Mouse (Mus musculus) intestine, postnatal 0 days (tissue): ENCODE results near the gene Jarid2. TPM values are rescaled to one million over a fixed set of nuclear protein-coding genes. Genes with fewer than 3 reads are reported as not detected.

Source experiments
- ATAC-seq: fragments of 200-750 bp; cut with Nextera tagmentation; 2 replicates; pipeline ENCODE4 v1.8.0; 2017; ENCODE audit warnings: mild to moderate bottlenecking, moderate TSS enrichment, moderate library complexity
- H3K27ac ChIP-seq: fragments of 300-500 bp; sonication (generic); 2 replicates; pipeline ENCODE4 v1.5.1; 2014; ENCODE audit warnings: mild to moderate bottlenecking, low read depth, low read length, moderate library complexity
- H3K27me3 ChIP-seq: fragments of 300-500 bp; sonication (generic); replicated peaks from 2 replicates; pipeline ENCODE4 v1.6.1; 2014; ENCODE audit warnings: low read length, mixed read lengths; ENCODE audit not compliant: control insufficient read depth, insufficient read depth
- H3K36me3 ChIP-seq: fragments of 300-500 bp; sonication (generic); 2 replicates; pipeline ENCODE4 v1.6.1; 2014; ENCODE audit warnings: mild to moderate bottlenecking, moderate library complexity; ENCODE audit not compliant: control insufficient read depth, insufficient read depth
- H3K4me1 ChIP-seq: fragments of 300-500 bp; sonication (generic); replicated peaks from 2 replicates; pipeline ENCODE4 v1.6.1; 2014; ENCODE audit warnings: antibody characterized with exemption, low read length, mixed read lengths; ENCODE audit not compliant: control insufficient read depth, insufficient read depth
- H3K4me2 ChIP-seq: fragments of 300-500 bp; sonication (generic); replicated peaks from 2 replicates; pipeline ENCODE4 v1.6.1; 2014; ENCODE audit warnings: low read depth, mild to moderate bottlenecking, moderate library complexity
- H3K4me3 ChIP-seq: fragments of 300-500 bp; sonication (generic); 2 replicates; pipeline ENCODE4 v1.5.1; 2014; ENCODE audit warnings: low read depth, low read length
- H3K9ac ChIP-seq: fragments of 300-500 bp; sonication (generic); 2 replicates; pipeline ENCODE4 v1.6.1; 2014; ENCODE audit warnings: mild to moderate bottlenecking, low read depth, low read length
- H3K9me3 ChIP-seq: fragments of 300-500 bp; sonication (generic); 2 replicates; pipeline ENCODE4 v1.6.1; 2016; ENCODE audit warnings: mixed run types; ENCODE audit not compliant: control insufficient read depth
- CTCF ChIP-seq: sonication (generic); IDR thresholded peaks from 2 replicates; pipeline ENCODE4 v1.5.1; 2016; ENCODE audit warnings: low read depth, mild to moderate bottlenecking, control low read depth, antibody characterized with exemption, moderate library complexity
- WGBS: fragments of 180-500 bp; shearing (Covaris S2); extraction: QIAGEN DNeasy Blood & Tissue Kit; methylation state at CpG from one replicate; pipeline ENCODE4 v1.1.7; 2014; 5-methylcytosine and 5-hydroxymethylcytosine counted together
- polyA plus RNA-seq: library from polyadenylated mRNA; unstranded; fragments of >200 nt; fragmentation: Nextera tagmentation; extraction: Ambion mirVana; gene quantifications from 2 replicates; pipeline ENCODE4 v1.2.1, GENCODE M21; 2015

Gene Jarid2
- polyA plus RNA-seq, 1 experiment from 2014 or later: 6.8 TPM

GRCm38 (mm10) chr13:44902299-44902698, 173.0 kb downstream of the Jarid2 start:
- 97% methylated on average over 6 of the region's 6 CpGs for WGBS
- no peak overlapping the region for H3K4me3 ChIP-seq
- H3K27me3 ChIP-seq: no peaks in the 10 kb centered on the region
- peaks cover 48% of the 10 kb centered on the region for H3K36me3 ChIP-seq
- ATAC-seq: no peak
- H3K27ac ChIP-seq: no peak overlapping the region
- H3K9me3 ChIP-seq: no peaks in the 10 kb centered on the region
- H3K9ac ChIP-seq: no peak overlapping the region
- no peak overlapping the region for H3K4me2 ChIP-seq
- no peaks in the 10 kb centered on the region for H3K4me1 ChIP-seq
- no peak for TF ChIP-seq CTCF

DNA sequence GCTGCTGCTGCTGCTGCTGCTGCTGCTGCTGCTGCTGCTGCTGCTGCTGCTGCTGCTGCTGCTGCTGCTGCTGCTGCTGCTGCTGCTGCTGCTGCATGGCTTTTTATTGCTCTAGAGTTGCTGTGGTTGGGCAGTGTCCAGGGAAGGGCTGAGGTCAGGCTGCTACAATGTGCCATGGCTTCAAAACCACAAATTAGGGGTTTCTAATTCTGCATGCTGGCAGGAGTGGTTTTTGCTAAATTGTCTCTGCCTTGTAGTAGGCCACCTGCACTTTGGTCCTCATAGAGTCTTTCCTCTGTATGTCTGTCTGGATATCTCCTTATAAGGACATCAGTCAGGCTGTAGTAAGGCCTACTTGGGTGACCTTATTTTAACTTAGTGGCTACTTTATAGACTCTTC, 174.1 kb downstream of the Jarid2 start:
- peaks cover 36% of the 10 kb centered on the region for H3K36me3 ChIP-seq
- H3K27me3 ChIP-seq: no peaks in the 10 kb centered on the region
- TF ChIP-seq CTCF: no peak
- no peaks in the 10 kb centered on the region for H3K9me3 ChIP-seq
- H3K4me3 ChIP-seq: no peak overlapping the region
- no peak for ATAC-seq
- no peak overlapping the region for H3K27ac ChIP-seq
- no peak overlapping the region for H3K4me2 ChIP-seq
- no peaks in the 10 kb centered on the region for H3K4me1 ChIP-seq
- no peak overlapping the region for H3K9ac ChIP-seq

GRCm38 (mm10) chr13:44904271-44904670, 175.0 kb downstream of the Jarid2 start:
- ATAC-seq: no peak
- no peak for TF ChIP-seq CTCF
- Histone ChIP-seq H3K4me1 (no peaks in the 10 kb centered on the region), H3K27ac (no peak overlapping the region), H3K4me2 (no peak overlapping the region), H3K27me3 (no peaks in the 10 kb centered on the region), H3K9me3 (no peaks in the 10 kb centered on the region), H3K9ac (no peak overlapping the region), H3K36me3 (peaks cover 38% of the 10 kb centered on the region), H3K4me3 (no peak overlapping the region)
- WGBS: 44% methylated on average over 1 of the region's 1 CpGs

GRCm38 (mm10) chr13:44906141-44906540, 176.9 kb downstream of the Jarid2 start:
- Histone ChIP-seq H3K9me3 (no peaks in the 10 kb centered on the region), H3K4me2 (no peak overlapping the region), H3K9ac (no peak overlapping the region), H3K36me3 (peaks cover 56% of the 10 kb centered on the region), H3K4me3 (no peak overlapping the region), H3K27me3 (no peaks in the 10 kb centered on the region), H3K4me1 (no peaks in the 10 kb centered on the region), H3K27ac (no peak overlapping the region)
- 91% methylated on average over 11 of the region's 11 CpGs for WGBS
- no peak for ATAC-seq
- no peak for TF ChIP-seq CTCF

DNA sequence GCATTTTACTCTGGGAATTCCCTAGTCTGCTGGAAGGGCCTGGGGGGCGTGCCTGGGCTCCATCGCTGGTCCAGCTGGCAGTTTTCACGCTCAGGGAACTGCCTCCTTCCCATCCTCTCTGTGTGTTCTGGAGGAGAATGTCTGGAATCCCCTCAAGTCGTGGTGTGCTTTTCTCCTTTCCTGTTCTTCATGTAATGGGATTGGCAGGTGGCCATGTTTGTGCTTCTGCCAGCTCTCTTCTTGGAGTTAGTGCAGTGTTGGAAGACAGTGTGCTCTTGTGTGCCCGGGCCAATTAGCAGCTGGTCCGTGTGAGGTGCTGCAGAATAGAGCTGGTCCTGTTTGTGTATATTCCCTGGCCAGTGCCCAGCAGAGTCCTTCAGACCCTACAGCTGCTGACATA, 178.4 kb downstream of the Jarid2 start:
- TF ChIP-seq CTCF: no peak
- H3K27ac ChIP-seq: no peak overlapping the region
- no peaks in the 10 kb centered on the region for H3K9me3 ChIP-seq
- no peaks in the 10 kb centered on the region for H3K27me3 ChIP-seq
- 48% methylated on average over 6 of the region's 6 CpGs for WGBS
- H3K36me3 ChIP-seq: peaks cover 50% of the 10 kb centered on the region
- peak; percentile 51; the same call in 1 of the 2 replicates for ATAC-seq
- H3K4me1 ChIP-seq: no peaks in the 10 kb centered on the region
- no peak overlapping the region for H3K4me2 ChIP-seq
- no peak overlapping the region for H3K4me3 ChIP-seq
- no peak overlapping the region for H3K9ac ChIP-seq

- Histone ChIP-seq H3K9me3 (no peaks in the 10 kb centered on the region), H3K36me3 (peaks cover 53% of the 10 kb centered on the region), H3K4me2 (no peak overlapping the region), H3K4me3 (no peak overlapping the region), H3K9ac (no peak overlapping the region), H3K4me1 (no peaks in the 10 kb centered on the region), H3K27ac (no peak overlapping the region), H3K27me3 (no peaks in the 10 kb centered on the region)
- ATAC-seq: no peak
- no peak for TF ChIP-seq CTCF
- WGBS: 24% methylated on average over 1 of the region's 1 CpGs
Observed at GRCm38 (mm10) chr13:44908790-44909189, 179.5 kb downstream of the Jarid2 start.

DNA sequence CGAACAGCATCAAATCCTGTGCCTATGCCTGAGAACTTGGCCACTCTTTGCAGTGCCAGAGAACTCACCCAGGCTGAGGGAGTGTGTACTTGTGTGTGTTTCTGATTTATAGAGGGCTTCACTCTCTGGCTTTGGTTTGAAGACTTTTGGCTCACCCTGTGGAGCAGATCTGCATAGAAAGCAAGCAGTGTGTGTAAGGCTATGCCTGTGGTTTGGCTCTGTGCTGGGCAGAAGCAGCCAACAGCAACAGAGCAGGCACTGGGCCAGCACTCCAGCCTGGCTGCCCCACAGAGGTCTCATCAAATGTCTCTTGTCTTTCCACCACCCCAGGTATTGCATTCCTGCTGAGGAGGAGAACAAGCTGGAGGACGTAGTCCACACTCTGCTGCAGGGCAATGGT, 183.6 kb downstream of the Jarid2 start:
- no peak overlapping the region; the same call in 1 of the 2 replicates for H3K27ac ChIP-seq
- H3K4me2 ChIP-seq: no peak overlapping the region
- TF ChIP-seq CTCF: no peak
- H3K36me3 ChIP-seq: peaks cover 75% of the 10 kb centered on the region
- WGBS: 88% methylated on average over 2 of the region's 2 CpGs
- no peaks in the 10 kb centered on the region for H3K4me1 ChIP-seq
- no peak overlapping the region for H3K9ac ChIP-seq
- no peak overlapping the region for H3K4me3 ChIP-seq
- no peaks in the 10 kb centered on the region for H3K27me3 ChIP-seq
- H3K9me3 ChIP-seq: no peaks in the 10 kb centered on the region
- no peak for ATAC-seq
